Mouse (Mus musculus): ENCODE measurements around the gene Tyrobp.

Tyrobp gene

DNA sequence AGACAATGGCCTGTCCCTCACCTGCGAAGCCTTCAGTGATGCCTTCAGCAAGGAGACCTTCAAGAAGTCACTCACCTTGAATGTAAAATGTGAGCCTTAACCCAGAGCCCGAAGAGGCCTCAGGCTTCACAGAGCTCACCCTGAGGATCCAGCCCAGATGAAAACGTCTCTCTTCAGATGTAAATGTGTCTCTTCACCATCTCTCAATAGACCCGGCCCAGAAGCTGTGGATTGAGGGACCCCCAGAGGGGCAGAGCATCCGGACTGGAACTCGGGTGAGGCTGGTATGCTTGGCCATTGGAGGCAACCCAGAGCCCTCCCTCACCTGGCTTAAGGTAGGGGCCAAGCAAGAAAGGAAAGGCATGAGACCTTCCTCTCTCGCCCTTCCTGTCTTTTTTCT lies 50.0 kb downstream of the Tyrobp start:
- no peak for DNase-seq (ENCODE audit: low read depth, low spot score)

- no peak for DNase-seq (ENCODE audit: low read depth, low spot score)
Observed at GRCm38 (mm10) chr7:30463996-30464395, 50.4 kb downstream of the Tyrobp start.

DNA sequence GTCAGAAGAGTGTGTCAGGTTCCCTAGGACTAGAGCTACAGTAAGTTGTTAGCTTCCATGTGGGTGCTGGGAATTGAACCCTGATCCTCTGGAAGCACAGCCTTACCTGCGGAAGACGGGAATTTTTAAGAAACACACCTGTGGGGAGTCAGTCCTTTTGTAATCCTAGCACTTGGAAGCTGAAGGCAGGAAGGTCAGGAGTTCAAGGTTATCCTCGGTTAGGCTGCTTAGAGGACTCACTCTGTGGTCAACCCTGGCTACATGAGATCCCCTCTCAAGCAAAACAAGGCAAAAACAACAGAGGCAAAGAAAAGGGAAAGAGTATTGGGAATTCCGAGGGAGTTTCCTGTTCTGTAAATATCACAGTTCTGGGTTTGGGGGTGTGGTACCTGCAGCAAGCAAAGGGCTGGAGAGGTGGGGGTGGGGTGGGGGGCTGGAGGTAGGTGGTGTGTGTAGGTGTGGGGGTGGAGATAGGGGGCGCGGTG lies 51.3 kb downstream of the Tyrobp start:
- no peak for DNase-seq (ENCODE audit: low read depth, low spot score)
